Mouse (Mus musculus): ENCODE measurements at regions not wholly inside any gene's neighbourhood (a gene's known extent, or its start where the extent isn't known, plus 50 kb on each side); places are given as distances from the start of the nearest gene placed in this dataset.

GRCm38 (mm10) chr9:59198221-59198875, 93.0 kb upstream of the Adpgk start:
- 16% methylated on average over 6 of the region's 6 CpGs for WGBS
- 0 out of 2 replicates have a peak, but pooled peaks cover 10% of the 10 kb centered on the region for H3K4me1 ChIP-seq (ENCODE audit: insufficient read depth, low read length)
- no peak for ATAC-seq (ENCODE audit: low FRiP score, low TSS enrichment)
- H3K4me2 ChIP-seq (replicated peaks; ENCODE audit: low read depth, low read length), result no peak overlapping the region
- no peaks in the 10 kb centered on the region for H3K36me3 ChIP-seq (ENCODE audit: insufficient read depth, low read length)
- no peaks in the 10 kb centered on the region for H3K27me3 ChIP-seq (ENCODE audit: insufficient read depth, low read length)
- no peak overlapping the region; the same call in 1 of the 2 replicates for H3K27ac ChIP-seq (ENCODE audit: low read length)
- H3K4me3 ChIP-seq (ENCODE audit: low read length), result no peak overlapping the region
- no peak overlapping the region for H3K9ac ChIP-seq (replicated peaks; ENCODE audit: low read length)
- H3K9me3 ChIP-seq (ENCODE audit: low read length), result no peaks in the 10 kb centered on the region

GRCm38 (mm10) chr9:59197506-59197905, 93.9 kb upstream of the Adpgk start:
- ATAC-seq (ENCODE audit: low FRiP score, low TSS enrichment), result no peak
- Histone ChIP-seq H3K4me3 (ENCODE audit: low read length) (no peak overlapping the region), H3K27ac (ENCODE audit: low read length) (no peak overlapping the region), H3K9ac (replicated peaks; ENCODE audit: low read length) (no peak overlapping the region), H3K4me1 (ENCODE audit: insufficient read depth, low read length) (0 out of 2 replicates have a peak, but pooled peaks cover 10% of the 10 kb centered on the region), H3K9me3 (ENCODE audit: low read length) (no peaks in the 10 kb centered on the region), H3K36me3 (ENCODE audit: insufficient read depth, low read length) (no peaks in the 10 kb centered on the region), H3K4me2 (replicated peaks; ENCODE audit: low read depth, low read length) (no peak overlapping the region), H3K27me3 (ENCODE audit: insufficient read depth, low read length) (no peaks in the 10 kb centered on the region)
- 84% methylated on average over 12 of the region's 12 CpGs for WGBS

GRCm38 (mm10) chr9:59193971-59194370, 97.4 kb upstream of the Adpgk start:
- H3K4me2 ChIP-seq (replicated peaks; ENCODE audit: low read depth, low read length), result no peak overlapping the region
- no peak for ATAC-seq (ENCODE audit: low FRiP score, low TSS enrichment)
- no peaks in the 10 kb centered on the region for H3K27me3 ChIP-seq (ENCODE audit: insufficient read depth, low read length)
- H3K4me3 ChIP-seq (ENCODE audit: low read length), result no peak overlapping the region
- no peak overlapping the region for H3K9ac ChIP-seq (replicated peaks; ENCODE audit: low read length)
- WGBS, result 86% methylated on average over 11 of the region's 11 CpGs
- H3K9me3 ChIP-seq (ENCODE audit: low read length), result no peaks in the 10 kb centered on the region
- H3K27ac ChIP-seq (ENCODE audit: low read length), result no peak overlapping the region
- H3K4me1 ChIP-seq (ENCODE audit: insufficient read depth, low read length), result peaks cover 16% of the 10 kb centered on the region
- no peaks in the 10 kb centered on the region for H3K36me3 ChIP-seq (ENCODE audit: insufficient read depth, low read length)

GRCm38 (mm10) chr9:59189141-59189540, 102.2 kb upstream of the Adpgk start:
- Histone ChIP-seq H3K36me3 (ENCODE audit: insufficient read depth, low read length) (no peaks in the 10 kb centered on the region), H3K4me2 (replicated peaks; ENCODE audit: low read depth, low read length) (peak overlapping the region; percentile 26), H3K27me3 (ENCODE audit: insufficient read depth, low read length) (no peaks in the 10 kb centered on the region), H3K9me3 (ENCODE audit: low read length) (no peaks in the 10 kb centered on the region), H3K4me3 (ENCODE audit: low read length) (no peak overlapping the region), H3K9ac (replicated peaks; ENCODE audit: low read length) (0 out of 2 replicates have a peak overlapping the region, but pooled peaks have one; percentile 25), H3K4me1 (ENCODE audit: insufficient read depth, low read length) (peaks cover 9% of the 10 kb centered on the region), H3K27ac (ENCODE audit: low read length) (no peak overlapping the region)
- WGBS, result 19% methylated on average over 9 of the region's 9 CpGs
- no peak for ATAC-seq (ENCODE audit: low FRiP score, low TSS enrichment)

- peaks cover 9% of the 10 kb centered on the region for H3K4me1 ChIP-seq (ENCODE audit: insufficient read depth, low read length)
- H3K4me2 ChIP-seq (replicated peaks; ENCODE audit: low read depth, low read length), result no peak overlapping the region
- no peaks in the 10 kb centered on the region for H3K9me3 ChIP-seq (ENCODE audit: low read length)
- H3K27ac ChIP-seq (ENCODE audit: low read length), result no peak overlapping the region
- no peaks in the 10 kb centered on the region for H3K27me3 ChIP-seq (ENCODE audit: insufficient read depth, low read length)
- ATAC-seq (ENCODE audit: low FRiP score, low TSS enrichment), result no peak
- no peak overlapping the region for H3K9ac ChIP-seq (replicated peaks; ENCODE audit: low read length)
- no peak overlapping the region for H3K4me3 ChIP-seq (ENCODE audit: low read length)
- 83% methylated on average over 4 of the region's 4 CpGs for WGBS
- no peaks in the 10 kb centered on the region for H3K36me3 ChIP-seq (ENCODE audit: insufficient read depth, low read length)
Measured at GRCm38 (mm10) chr9:59188411-59188810, 102.9 kb upstream of the Adpgk start.

- Histone ChIP-seq H3K27me3 (ENCODE audit: insufficient read depth, low read length) (no peaks in the 10 kb centered on the region), H3K36me3 (ENCODE audit: insufficient read depth, low read length) (no peaks in the 10 kb centered on the region), H3K4me2 (replicated peaks; ENCODE audit: low read depth, low read length) (no peak overlapping the region), H3K4me1 (ENCODE audit: insufficient read depth, low read length) (peaks cover 13% of the 10 kb centered on the region), H3K27ac (ENCODE audit: low read length) (no peak overlapping the region), H3K4me3 (ENCODE audit: low read length) (no peak overlapping the region), H3K9ac (replicated peaks; ENCODE audit: low read length) (no peak overlapping the region), H3K9me3 (ENCODE audit: low read length) (no peaks in the 10 kb centered on the region)
- no peak for ATAC-seq (ENCODE audit: low FRiP score, low TSS enrichment)
- 71% methylated on average over 4 of the region's 4 CpGs for WGBS
Measured at GRCm38 (mm10) chr9:59186326-59186725, 105.0 kb upstream of the Adpgk start.

- H3K4me1 ChIP-seq (ENCODE audit: insufficient read depth, low read length), result peaks cover 8% of the 10 kb centered on the region
- no peak overlapping the region for H3K4me2 ChIP-seq (replicated peaks; ENCODE audit: low read depth, low read length)
- H3K4me3 ChIP-seq (ENCODE audit: low read length), result no peak overlapping the region
- WGBS, result 57% methylated on average over 3 of the region's 3 CpGs
- H3K9me3 ChIP-seq (ENCODE audit: low read length), result no peaks in the 10 kb centered on the region
- no peak overlapping the region for H3K9ac ChIP-seq (replicated peaks; ENCODE audit: low read length)
- H3K36me3 ChIP-seq (ENCODE audit: insufficient read depth, low read length), result no peaks in the 10 kb centered on the region
- no peaks in the 10 kb centered on the region for H3K27me3 ChIP-seq (ENCODE audit: insufficient read depth, low read length)
- no peak for ATAC-seq (ENCODE audit: low FRiP score, low TSS enrichment)
- 0 out of 2 replicates have a peak overlapping the region, but pooled peaks have one; percentile 24 for H3K27ac ChIP-seq (ENCODE audit: low read length)
Measured at GRCm38 (mm10) chr9:59184089-59184488, 107.3 kb upstream of the Adpgk start.

- Histone ChIP-seq H3K4me2 (replicated peaks; ENCODE audit: low read depth, low read length) (no peak overlapping the region), H3K4me1 (ENCODE audit: insufficient read depth, low read length) (0 out of 2 replicates have a peak, but pooled peaks cover 4% of the 10 kb centered on the region), H3K9me3 (ENCODE audit: low read length) (no peaks in the 10 kb centered on the region), H3K9ac (replicated peaks; ENCODE audit: low read length) (no peak overlapping the region), H3K4me3 (ENCODE audit: low read length) (no peak overlapping the region), H3K27ac (ENCODE audit: low read length) (peak overlapping the region; percentile 25; the same call in 1 of the 2 replicates), H3K36me3 (ENCODE audit: insufficient read depth, low read length) (no peaks in the 10 kb centered on the region), H3K27me3 (ENCODE audit: insufficient read depth, low read length) (no peaks in the 10 kb centered on the region)
- WGBS, result 54% methylated on average over 6 of the region's 6 CpGs
- ATAC-seq (ENCODE audit: low FRiP score, low TSS enrichment), result no peak
Measured at GRCm38 (mm10) chr9:59182906-59183305, 108.5 kb upstream of the Adpgk start.

- H3K4me2 ChIP-seq (replicated peaks; ENCODE audit: low read depth, low read length), result no peak overlapping the region
- no peaks in the 10 kb centered on the region for H3K36me3 ChIP-seq (ENCODE audit: insufficient read depth, low read length)
- H3K27ac ChIP-seq (ENCODE audit: low read length), result peak overlapping the region; percentile 1; the same call in 1 of the 2 replicates
- H3K9me3 ChIP-seq (ENCODE audit: low read length), result no peaks in the 10 kb centered on the region
- H3K27me3 ChIP-seq (ENCODE audit: insufficient read depth, low read length), result no peaks in the 10 kb centered on the region
- no peak overlapping the region for H3K9ac ChIP-seq (replicated peaks; ENCODE audit: low read length)
- WGBS, result 68% methylated on average over 8 of the region's 8 CpGs
- ATAC-seq (ENCODE audit: low FRiP score, low TSS enrichment), result no peak
- no peak overlapping the region for H3K4me3 ChIP-seq (ENCODE audit: low read length)
- 0 out of 2 replicates have a peak, but pooled peaks cover 4% of the 10 kb centered on the region for H3K4me1 ChIP-seq (ENCODE audit: insufficient read depth, low read length)
Measured at GRCm38 (mm10) chr9:59182490-59182889, 108.9 kb upstream of the Adpgk start.

GRCm38 (mm10) chr9:59171576-59171975, 119.8 kb upstream of the Adpgk start:
- Histone ChIP-seq H3K4me3 (ENCODE audit: low read length) (no peak overlapping the region), H3K27me3 (ENCODE audit: insufficient read depth, low read length) (no peaks in the 10 kb centered on the region), H3K9me3 (ENCODE audit: low read length) (peaks cover 7% of the 10 kb centered on the region; the same call in 1 of the 2 replicates), H3K27ac (ENCODE audit: low read length) (no peak overlapping the region), H3K4me1 (ENCODE audit: insufficient read depth, low read length) (no peaks in the 10 kb centered on the region), H3K9ac (replicated peaks; ENCODE audit: low read length) (no peak overlapping the region), H3K4me2 (replicated peaks; ENCODE audit: low read depth, low read length) (no peak overlapping the region), H3K36me3 (ENCODE audit: insufficient read depth, low read length) (no peaks in the 10 kb centered on the region)
- 93% methylated on average over 2 of the region's 2 CpGs for WGBS
- no peak for ATAC-seq (ENCODE audit: low FRiP score, low TSS enrichment)
